Mouse (Mus musculus): ENCODE results near the gene Sspn.

- no peak for TF ChIP-seq GATA1 (IDR thresholded peaks at IDR 0.05; ENCODE audit: low read length)
- no peak for TF ChIP-seq TAL1 (IDR thresholded peaks at IDR 0.05; ENCODE audit: low read length)
These were observed 78.8 kb downstream of the Sspn start for GRCm38 (mm10) chr6:146010093-146010764.
